Mouse (Mus musculus) heart, adult 9 months (tissue): ENCODE results near the gene Rbl1.
A peak's percentile ranks its signal among the peaks of the same experiment; 100 is the strongest.
"Not testable (repeated sequence)": the region's sequence is repeated elsewhere in the genome, so short reads cannot be mapped to it uniquely, and the experiment has no call there.

Source experiments
- DNase-seq, 2 experiments: peaks; one replicate each; pipeline ENCODE4 v3.0.0; 2022; ENCODE audit warnings: low spot score in 2 of 2

Rbl1 gene

GRCm38 (mm10) chr2:157172984-157173383 lies 31.4 kb downstream of the Rbl1 start:
- no peak for DNase-seq

DNA sequence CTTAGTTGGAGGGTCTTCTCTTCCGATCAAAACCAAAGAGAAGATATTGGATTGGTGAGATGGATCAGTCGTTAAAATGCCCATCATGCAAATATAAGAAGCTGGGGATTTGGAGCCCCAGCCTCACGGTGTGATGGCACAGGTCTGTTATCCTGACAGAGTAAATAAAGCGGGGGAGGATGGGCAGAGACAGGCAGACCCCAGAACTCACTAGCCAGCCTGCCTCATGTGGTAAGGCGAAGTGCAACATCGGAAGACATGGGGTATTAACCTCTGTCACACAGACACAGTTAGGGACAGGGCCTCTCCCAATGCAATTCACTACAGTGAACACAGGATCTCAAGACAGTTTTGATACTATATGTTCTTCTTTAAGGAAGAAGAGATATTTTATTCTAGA lies 33.7 kb downstream of the Rbl1 start:
- DNase-seq, result no peak

- no peak for DNase-seq
Observed at GRCm38 (mm10) chr2:157170166-157170565, 34.2 kb downstream of the Rbl1 start.

- DNase-seq, result no peak
Observed at GRCm38 (mm10) chr2:157166371-157167080, 37.8 kb downstream of the Rbl1 start.

DNA sequence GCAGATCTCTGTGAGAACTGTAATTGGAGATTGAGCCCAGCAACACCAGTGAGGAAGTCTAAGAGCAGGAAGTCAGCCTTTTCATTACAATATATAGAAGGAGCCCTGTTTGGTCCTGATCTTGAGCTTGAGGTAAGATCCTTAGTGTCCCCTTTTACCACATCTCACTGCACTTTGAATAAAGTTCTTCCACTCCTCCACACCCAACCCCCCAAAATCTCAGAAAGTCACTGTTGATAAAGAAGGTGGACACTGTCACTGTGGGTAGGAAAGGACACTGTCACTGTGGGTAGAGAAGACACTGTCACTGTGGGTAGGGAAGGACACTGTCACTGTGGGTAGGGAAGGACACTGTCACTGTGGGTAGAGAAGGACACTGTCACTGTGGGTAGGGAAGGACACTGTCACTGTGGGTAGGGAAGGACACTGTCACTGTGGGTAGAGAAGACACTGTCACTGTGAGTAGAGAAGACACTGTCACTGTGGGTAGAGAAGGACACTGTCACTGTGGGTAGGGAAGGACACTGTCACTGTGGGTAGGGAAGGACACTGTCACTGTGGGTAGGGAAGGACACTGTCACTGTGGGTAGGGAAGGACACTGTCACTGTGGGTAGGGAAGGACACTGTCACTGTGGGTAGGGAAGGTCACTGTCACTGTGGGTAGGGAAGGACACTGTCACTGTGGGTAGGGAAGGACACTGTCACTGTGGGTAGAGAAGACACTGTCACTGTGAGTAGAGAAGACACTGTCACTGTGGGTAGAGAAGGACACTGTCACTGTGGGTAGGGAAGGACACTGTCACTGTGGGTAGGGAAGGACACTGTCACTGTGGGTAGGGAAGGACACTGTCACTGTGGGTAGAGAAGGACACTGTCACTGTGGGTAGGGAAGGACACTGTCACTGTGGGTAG lies 38.8 kb downstream of the Rbl1 start:
- not testable (repeated sequence) for DNase-seq

GRCm38 (mm10) chr2:157164101-157164500 lies 40.2 kb downstream of the Rbl1 start:
- no peak for DNase-seq

- DNase-seq, result no peak
Observed at GRCm38 (mm10) chr2:157156079-157156478, 48.3 kb downstream of the Rbl1 start.

DNA sequence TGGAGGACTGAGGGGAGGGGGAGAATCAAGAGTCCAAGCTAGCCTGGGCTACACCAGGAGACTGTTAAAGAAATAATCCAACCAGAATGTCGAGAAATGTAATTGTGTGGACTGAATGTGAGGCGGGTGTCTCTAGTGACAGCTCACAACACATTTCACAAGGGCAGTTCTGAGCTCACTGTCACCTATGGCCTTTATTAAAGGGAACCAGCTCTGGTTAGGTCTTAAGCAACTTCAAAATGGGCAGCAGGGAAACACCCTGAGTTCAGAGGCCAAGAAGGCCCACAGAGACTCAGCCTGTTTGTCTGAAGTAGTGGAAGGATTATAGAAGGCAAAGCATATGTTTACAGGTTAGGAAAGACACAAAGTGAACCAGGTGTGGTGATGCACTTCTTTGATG lies 51.1 kb downstream of the Rbl1 start:
- DNase-seq, result no peak

- DNase-seq, result no peak
Observed at GRCm38 (mm10) chr2:157148417-157148816, 55.9 kb downstream of the Rbl1 start.

DNA sequence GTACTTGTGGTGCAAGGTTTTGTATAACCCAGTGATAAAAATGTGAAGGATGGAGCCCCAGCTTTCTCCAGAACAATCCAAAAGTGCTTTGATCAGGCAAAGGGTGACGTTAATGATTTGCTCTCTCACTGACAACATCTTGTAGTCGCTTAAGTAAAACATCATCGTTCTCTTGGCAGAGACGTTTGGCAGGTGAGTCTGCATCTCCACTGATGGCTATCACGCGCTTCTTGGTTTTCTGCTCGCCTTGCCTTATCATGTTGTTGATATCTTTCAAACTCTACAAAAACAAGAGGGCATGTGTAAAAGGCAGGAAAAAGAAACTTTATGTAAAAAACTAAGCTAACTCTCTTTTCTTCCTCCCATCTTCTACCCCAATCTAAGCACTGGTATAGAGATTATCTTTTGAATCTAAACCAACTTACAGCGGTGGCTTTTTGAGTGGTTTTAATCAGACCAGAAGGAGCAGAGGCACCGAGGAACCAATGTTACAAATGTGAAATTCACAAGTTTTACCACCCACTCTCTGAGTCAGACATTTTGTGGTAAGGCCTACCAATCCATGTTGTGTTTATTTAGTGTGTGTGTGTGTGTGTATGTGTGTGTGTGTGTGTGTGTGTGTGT lies 56.8 kb downstream of the Rbl1 start:
- DNase-seq, result no peak

GRCm38 (mm10) chr2:157145173-157145572 lies 59.2 kb downstream of the Rbl1 start:
- no peak for DNase-seq

- no peak for DNase-seq
Observed at GRCm38 (mm10) chr2:157144132-157144531, 60.2 kb downstream of the Rbl1 start.

DNA sequence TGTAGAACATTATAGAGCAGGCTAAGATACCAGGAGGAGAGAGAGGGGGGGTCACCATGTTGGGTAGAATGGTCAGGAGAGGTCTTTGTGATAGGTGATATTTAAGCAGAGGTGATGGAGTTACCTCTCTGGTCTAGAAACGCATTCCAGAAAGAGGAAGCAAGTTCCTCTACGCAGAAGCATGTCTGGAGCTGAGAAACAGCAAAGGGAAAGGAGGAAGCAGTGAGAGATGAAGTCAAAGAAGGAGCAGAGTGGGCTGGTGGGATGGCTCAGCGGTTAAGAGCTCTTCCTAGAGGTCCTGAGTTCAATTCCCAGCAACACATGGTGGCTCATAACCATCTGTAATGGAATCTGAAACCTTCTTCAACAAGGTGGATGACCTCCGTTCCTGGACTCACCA lies 62.4 kb downstream of the Rbl1 start:
- DNase-seq, result no peak

DNA sequence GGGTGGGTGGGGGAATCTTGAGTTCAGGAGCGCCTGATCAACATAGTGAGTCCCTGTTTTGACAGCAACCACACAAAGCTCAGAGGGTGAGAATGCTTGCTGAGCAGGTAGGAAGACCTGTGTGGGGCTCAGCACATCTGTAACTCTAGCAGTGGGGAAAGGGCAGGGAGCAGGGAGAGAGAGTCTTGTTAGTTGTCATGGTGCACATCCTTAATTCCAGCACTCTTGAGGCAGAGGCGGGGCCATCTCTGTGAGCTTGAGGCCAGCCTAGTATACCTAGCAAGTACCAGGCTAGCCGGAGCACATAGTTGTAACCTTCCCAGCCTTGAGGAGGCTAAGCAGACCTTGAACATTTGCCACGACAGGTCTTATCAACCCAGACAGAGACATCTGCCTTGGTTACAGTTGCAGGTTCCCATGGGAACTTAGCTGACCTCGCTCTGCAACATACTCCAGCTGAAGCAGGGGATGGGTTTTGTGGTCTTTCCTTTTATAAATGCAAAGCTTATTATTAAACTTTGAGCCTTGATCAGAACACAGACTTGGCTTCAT lies 65.0 kb downstream of the Rbl1 start:
- no peak for DNase-seq

DNA sequence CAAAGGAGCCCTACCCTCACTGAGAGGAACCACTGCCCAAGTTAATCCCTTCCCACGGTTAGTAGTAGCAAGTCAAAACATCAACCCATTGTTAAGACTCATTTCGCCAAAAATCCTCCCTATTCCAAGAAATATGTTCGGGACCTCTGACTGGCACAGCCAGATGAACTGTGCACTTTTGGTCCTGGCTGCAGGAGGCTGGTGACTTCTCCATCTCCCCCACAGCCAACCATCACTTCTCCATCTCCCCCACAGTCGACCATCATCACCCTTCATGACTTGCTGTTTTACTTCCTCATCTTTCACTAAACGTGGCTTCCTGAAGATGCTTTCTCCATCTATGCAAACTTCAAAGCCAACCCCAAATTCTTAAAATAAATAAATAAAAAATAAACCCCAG lies 65.5 kb downstream of the Rbl1 start:
- no peak for DNase-seq

- no peak for DNase-seq
Observed at GRCm38 (mm10) chr2:157137959-157138731, 66.2 kb downstream of the Rbl1 start.

DNA sequence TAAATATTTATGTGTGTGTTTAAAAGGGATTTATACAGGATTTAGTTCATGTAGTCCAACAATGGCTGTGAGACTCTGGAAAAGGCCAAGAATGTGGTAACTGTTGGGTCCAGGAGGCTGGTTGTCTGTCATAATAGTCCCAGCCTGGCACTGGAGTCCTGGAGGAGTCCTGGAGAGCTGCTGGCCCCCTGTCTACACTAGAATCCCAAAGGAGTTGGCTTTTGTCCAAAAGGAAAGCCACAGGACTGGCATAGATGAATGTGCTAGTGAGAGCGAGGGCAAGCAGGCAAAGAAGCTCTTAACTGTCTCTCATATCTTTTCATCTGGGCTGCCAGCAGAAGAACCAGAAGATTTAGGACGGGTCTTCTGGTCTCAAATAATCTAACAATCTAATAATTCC lies 67.7 kb downstream of the Rbl1 start:
- no peak for DNase-seq

DNA sequence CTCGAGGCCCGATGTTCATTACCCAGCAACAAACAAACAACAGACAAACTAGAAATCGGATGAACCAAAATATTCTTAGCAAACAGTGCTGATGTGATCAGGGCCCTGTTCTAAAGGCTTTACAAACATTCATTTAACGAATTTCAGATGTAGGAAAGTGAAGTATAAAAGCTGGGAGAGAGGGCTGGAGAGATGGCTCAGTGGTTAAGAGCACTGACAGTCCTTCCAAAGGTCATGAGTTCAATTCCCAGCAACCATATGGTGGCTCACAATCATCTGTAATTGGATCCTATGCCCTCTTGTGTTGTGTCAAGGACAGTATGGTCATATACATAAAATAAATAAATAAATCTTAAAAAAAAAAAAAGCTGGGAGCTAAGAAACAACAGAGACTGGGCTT lies 68.2 kb downstream of the Rbl1 start:
- DNase-seq, result no peak

DNA sequence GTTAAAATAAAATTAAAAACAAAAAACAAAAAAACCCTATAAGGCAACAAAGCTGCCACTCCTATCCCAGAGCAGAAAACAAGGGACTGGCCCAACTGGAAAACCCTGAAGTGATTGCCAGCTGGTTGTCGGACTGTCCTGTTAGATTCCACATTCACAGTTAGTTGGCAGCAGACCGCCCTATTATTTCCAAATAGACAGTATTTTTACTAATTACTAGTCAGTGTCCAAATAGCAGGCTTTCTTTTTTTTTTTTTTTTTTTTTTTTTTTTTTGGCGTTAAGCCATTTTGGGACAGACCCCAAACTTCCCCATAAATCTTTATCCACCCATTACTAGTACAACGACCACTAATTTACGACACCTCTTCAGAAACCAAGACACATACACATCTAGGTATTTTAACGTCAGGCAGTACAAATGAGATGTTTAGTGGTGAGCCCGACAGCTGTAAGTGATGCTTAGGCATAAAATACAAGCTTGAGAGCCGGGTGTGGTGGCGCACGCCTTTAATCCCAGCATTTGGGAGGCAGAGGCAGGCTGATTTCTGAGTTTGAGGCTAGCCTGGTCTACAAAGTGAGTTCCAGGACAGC lies 68.7 kb downstream of the Rbl1 start:
- DNase-seq, result no peak

DNA sequence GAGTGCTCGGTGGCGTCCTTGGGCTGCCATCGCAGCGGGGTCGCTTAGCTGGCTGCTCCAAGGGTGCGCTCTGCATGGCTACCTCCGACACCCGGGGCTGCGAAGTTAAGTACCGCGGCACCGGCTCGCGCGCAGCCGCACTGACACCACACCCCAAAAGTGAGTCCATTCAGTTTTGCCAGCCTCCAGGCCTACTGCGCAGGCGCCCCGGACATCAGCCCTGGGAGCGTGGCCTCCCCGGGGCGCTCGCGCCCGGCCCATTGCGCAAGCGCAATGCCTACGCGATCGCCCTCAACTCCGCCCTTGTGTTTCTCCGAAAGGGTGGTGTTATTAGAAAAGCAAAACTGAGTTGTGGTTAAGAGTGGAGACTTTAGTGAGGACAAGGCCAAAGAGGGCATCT lies 69.3 kb downstream of the Rbl1 start, which contains the start of gene Samhd1:
Gene Samhd1, minus strand, starts transcription at position 252 of the 400 bp plus-strand sequence.
- peak; percentile 97 to 98 for DNase-seq

GRCm38 (mm10) chr2:157134479-157134931 lies 69.8 kb downstream of the Rbl1 start:
- peak in 1 of 2 experiments; percentile 26 for DNase-seq
